Mouse (Mus musculus) gastrocnemius, postnatal 10 days (tissue): ENCODE results near the gene Prmt1. TPM values are rescaled to one million over a fixed set of nuclear protein-coding genes. Genes with fewer than 3 reads are reported as not detected.

ENCODE experiments used
- DNase-seq: peaks from one replicate; pipeline ENCODE4 v3.0.0; 2021; ENCODE audit warnings: mixed read lengths
- total RNA-seq, 2 experiments: library from RNA; stranded (reverse); gene quantifications; 2 replicates each; pipeline ENCODE4 v1.2.3; 2021

Prmt1 gene
- total RNA-seq, 2 experiments from 2014 or later = 267 to 271 TPM

GRCm38 (mm10) chr7:44978300-44978699 is 8.1 kb downstream of the Prmt1 start:
- no peak for DNase-seq

DNA sequence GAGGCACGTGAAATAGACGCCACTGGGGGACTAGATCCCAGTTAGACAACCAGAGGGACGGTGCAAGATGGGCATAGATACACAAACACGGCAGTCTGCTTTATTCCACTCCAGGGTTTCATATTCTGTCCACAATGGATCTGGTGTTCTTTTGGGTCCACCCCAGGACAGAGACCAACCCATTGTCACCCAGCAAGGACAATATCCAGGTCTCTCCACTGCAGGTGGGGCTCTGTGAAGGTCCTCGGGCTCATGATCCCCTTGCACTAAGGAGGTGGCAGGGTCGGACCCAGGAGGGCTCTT is 11.3 kb downstream of the Prmt1 start:
- DNase-seq = no peak

DNA sequence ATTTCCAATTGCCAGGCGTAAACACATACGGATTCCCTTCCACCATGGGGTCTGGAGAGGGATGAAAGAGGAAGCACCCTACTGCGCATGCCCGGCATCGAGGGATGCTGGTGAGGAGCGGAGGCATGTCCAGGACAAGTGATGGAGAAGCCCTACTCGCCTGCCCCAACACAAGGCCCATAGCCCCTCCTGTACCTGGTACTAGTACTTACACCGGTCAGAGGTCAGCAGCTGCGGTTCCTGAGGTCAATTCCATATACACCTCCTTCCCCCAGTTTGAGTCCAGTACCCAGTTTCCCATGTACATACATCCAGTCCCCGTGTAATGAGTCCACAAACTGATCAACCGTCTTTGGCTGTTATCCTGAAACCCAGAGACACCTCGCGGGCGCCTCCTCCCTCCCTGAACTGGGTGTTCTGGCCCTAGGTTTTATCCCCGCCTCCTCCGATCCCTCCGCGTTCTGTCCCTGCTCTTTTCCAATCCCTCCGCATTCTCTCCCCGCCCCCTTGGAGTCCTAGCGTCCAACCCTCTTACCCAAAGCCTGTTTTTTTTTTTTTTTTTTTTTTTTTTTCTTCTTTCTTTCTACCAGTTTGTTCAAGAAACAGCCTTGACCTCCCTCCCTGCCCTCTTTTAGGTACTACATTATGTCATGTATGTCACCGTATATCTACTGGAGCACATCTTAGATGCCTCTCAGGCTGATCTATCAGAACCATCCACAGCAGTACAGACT is 11.8 kb downstream of the Prmt1 start, which contains the start of gene Cpt1c:
Cpt1c (minus strand) TSS at position 469 of the 734 bp plus-strand sequence.
- peak; percentile 84 for DNase-seq

DNA sequence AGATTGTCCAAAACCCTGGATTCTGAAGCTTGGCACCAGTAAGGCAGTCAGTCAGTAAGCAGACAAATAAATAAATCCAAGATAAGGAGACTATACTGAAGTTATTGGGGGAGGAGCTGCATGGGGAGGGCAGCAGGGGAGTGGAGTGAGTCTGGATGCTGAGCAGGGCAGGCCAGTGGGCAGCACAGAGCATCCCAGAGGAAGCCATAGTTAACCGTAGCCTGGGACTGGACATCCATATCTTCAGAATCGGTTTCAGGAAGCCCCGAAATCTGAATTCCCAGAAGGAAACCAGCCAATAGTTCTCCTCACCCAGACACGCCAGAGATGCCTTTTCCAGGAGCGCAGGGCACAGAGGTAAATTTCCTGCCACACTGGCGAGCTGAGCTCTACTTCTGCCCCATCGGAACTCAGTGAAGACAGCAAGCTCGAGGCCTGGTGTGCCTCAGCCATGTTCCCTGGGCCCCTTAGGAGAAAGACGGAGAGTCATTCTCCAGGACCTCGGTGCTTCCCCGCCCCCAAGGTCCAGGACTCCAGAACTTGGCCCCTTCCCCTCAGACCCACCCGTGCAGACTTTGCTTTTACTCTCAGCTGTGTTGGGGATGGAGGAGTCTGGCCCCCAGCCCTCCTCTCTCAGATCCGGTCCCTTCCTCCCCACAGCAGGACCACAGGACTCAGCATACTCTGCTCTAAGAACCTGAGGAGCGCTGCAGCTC is 12.8 kb downstream of the Prmt1 start:
- no peak for DNase-seq

DNA sequence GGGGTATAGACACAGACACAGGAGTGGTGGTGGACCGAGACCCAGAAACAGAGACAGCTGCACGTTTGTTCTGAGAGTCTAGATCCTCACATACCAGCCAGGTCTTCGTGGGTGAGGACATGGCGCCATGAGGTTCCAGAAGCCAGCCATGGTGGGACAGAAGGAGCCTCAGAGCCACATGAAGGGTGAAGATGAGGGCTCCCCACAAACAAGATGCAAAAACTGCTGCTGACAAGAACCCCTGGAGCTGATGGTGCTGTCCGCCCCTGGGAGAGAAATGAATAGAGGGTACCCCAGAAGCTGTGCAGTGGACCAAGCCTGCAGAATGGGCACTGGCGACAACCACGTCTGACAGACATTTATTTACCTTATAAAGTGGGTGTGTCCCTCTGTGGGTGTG is 15.2 kb downstream of the Prmt1 start:
- DNase-seq = no peak

DNA sequence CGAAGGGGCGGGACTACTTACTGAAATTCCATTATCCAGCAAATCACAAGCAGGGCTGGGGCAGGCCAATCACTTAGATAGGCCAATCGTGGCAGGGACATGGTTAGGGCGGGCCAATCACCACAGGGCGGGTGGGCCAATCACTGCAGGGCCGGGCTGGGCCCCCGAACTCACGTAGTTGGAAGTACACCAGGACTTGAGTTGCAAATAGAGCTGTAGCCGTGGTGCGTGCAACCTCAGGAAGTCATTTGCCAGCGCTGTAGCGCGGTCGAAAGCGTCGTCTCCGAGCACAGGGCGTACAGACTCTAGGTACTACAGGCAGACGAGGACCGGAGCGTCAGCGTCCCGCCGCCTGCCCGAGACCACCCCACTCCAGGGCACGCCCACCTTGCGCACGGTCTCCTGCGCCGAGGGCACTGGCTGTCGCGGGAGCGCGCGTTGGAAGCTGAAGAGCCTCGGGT is 16.1 kb downstream of the Prmt1 start:
- peak; percentile 74 for DNase-seq

- DNase-seq = peak; percentile 2
Observed at GRCm38 (mm10) chr7:44966638-44967037, 19.7 kb downstream of the Prmt1 start.

GRCm38 (mm10) chr7:44965975-44966374 is 20.4 kb downstream of the Prmt1 start:
- DNase-seq = no peak

- no peak for DNase-seq
Observed at GRCm38 (mm10) chr7:44964990-44965389, 21.4 kb downstream of the Prmt1 start.

GRCm38 (mm10) chr7:44962831-44963230 is 23.5 kb downstream of the Prmt1 start:
- no peak for DNase-seq

DNA sequence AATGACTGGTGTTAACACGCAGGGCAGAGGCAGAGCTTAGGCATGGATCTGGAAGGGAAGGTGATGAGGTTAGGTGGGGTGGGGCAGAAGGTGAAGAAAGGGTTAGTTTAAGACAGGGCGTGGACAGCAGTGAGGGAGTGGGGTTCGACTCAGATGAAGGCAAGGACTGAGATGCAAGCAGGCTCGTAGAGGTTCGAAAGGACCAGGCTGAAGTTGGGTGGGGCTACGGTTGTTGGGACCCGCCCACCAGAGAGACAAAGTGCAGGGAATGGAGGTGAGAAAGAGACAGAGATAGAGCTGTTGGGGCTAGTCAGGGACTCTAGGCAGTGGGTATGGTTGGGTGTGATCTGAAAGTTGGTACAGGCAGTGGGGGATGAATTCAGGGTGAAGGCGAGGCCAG is 24.0 kb downstream of the Prmt1 start:
- DNase-seq = no peak

- no peak for DNase-seq
Observed at GRCm38 (mm10) chr7:44960512-44960910, 25.9 kb downstream of the Prmt1 start.

GRCm38 (mm10) chr7:44959874-44960511 is 26.4 kb downstream of the Prmt1 start:
- DNase-seq = no peak

DNA sequence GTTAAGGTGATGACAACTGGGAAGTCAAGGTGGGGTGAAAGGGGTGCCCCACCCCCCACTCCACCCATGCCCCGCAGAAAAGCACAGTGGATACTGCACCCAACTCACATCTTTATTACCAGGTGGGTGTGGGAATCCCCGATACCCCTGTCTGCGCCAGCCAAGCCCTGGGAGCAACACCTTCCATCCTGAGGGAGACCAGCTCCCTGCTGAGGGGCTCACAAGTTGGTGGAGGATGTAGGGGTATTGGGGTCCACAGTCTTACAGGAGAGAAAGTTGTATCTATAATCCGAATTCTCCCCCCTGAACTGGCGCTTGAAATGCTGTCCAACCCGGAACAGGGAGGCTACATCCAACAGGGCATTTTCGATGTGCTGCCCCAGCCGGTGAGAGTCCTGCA is 27.1 kb downstream of the Prmt1 start:
- no peak for DNase-seq

DNA sequence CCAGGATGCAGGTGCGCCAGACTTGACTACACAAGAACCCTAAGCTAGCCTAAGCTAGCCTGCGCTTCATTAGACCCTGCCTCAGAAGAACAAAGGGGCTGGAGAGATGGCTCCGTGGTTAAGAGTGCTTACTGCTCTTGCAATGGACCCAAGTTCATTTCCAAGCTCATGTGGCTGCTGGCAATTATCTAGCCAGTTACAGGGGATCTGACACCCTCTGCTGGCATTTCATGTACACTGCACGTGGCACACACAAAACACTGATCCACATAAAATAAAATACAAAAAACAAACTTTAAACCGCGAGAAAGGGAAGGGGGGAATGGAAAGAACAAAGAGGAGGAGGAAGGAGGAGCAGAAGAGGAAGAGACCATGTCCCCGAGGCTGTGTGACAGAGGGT is 28.2 kb downstream of the Prmt1 start:
- DNase-seq = no peak

- DNase-seq = no peak
Observed at GRCm38 (mm10) chr7:44957183-44957835, 29.1 kb downstream of the Prmt1 start.

DNA sequence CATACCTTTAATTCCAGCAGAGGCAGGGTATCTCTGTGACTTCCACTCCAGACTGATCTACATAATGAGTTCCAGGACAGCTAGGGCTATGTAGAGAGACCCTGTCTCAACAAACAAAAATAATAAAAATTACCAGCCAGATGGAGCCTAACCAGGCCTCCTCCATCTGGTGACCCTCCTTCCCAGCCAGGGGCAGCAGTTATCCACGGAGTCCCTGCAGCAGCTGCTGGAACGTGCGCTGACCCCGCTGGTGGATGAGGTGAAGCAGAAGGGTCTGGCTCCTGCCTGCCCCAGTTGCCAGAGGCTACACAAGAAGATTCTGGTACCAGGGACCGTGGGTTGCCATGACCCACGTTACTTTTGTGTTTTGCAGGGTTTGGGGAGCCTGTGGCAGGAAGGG is 30.1 kb downstream of the Prmt1 start:
- DNase-seq = no peak

- no peak for DNase-seq
Observed at GRCm38 (mm10) chr7:44955628-44956027, 30.7 kb downstream of the Prmt1 start.

- no peak for DNase-seq
Observed at GRCm38 (mm10) chr7:44954091-44954885, 32.1 kb downstream of the Prmt1 start.

- no peak for DNase-seq
Observed at GRCm38 (mm10) chr7:44953561-44953960, 32.8 kb downstream of the Prmt1 start.

GRCm38 (mm10) chr7:44952611-44953306 is 33.6 kb downstream of the Prmt1 start:
- DNase-seq = peak; percentile 87
